Mouse (Mus musculus): ENCODE data around the gene Rbms1. TPM values are rescaled to one million over a fixed set of nuclear protein-coding genes. Genes with fewer than 3 reads are reported as not detected.
A peak's percentile ranks its signal among the peaks of the same experiment; 100 is the strongest.

Rbms1 gene
- total RNA-seq, 2 experiments from 2014 or later: 36.3 to 42.7 TPM

- no peak for DNase-seq
These were observed 83.7 kb downstream of the Rbms1 start for GRCm38 (mm10) chr2:60879141-60879818.

- DNase-seq: peak; percentile 45 to 52
These were observed 85.2 kb downstream of the Rbms1 start for GRCm38 (mm10) chr2:60877543-60878386.

- DNase-seq: no peak
These were observed 86.1 kb downstream of the Rbms1 start for GRCm38 (mm10) chr2:60876891-60877290.

- DNase-seq: peak in 1 of 2 experiments; percentile 45
These were observed 90.7 kb downstream of the Rbms1 start for GRCm38 (mm10) chr2:60872095-60872811.

GRCm38 (mm10) chr2:60871001-60871400, 92.0 kb downstream of the Rbms1 start:
- DNase-seq: no peak

GRCm38 (mm10) chr2:60870450-60870849, 92.5 kb downstream of the Rbms1 start:
- DNase-seq: no peak

GRCm38 (mm10) chr2:60869001-60869743, 93.8 kb downstream of the Rbms1 start:
- no peak for DNase-seq

GRCm38 (mm10) chr2:60868060-60868662, 94.8 kb downstream of the Rbms1 start:
- no peak for DNase-seq

GRCm38 (mm10) chr2:60867304-60867703, 95.7 kb downstream of the Rbms1 start:
- no peak for DNase-seq

GRCm38 (mm10) chr2:60865869-60866268, 97.1 kb downstream of the Rbms1 start:
- no peak for DNase-seq

GRCm38 (mm10) chr2:60864977-60865376, 98.0 kb downstream of the Rbms1 start:
- DNase-seq: peak in 1 of 2 experiments; percentile 38

- DNase-seq: no peak
These were observed 98.7 kb downstream of the Rbms1 start for GRCm38 (mm10) chr2:60864256-60864795.

GRCm38 (mm10) chr2:60863827-60864226, 99.2 kb downstream of the Rbms1 start:
- DNase-seq: peak; percentile 70 to 71

GRCm38 (mm10) chr2:60862913-60863711, 99.9 kb downstream of the Rbms1 start:
- DNase-seq: no peak

- DNase-seq: no peak
These were observed 104.9 kb downstream of the Rbms1 start for GRCm38 (mm10) chr2:60858116-60858515.

- no peak for DNase-seq
These were observed 106.9 kb downstream of the Rbms1 start for GRCm38 (mm10) chr2:60856097-60856496.

GRCm38 (mm10) chr2:60855006-60855405, 108.0 kb downstream of the Rbms1 start:
- DNase-seq: peak; percentile 85 to 94

- no peak for DNase-seq
These were observed 111.1 kb downstream of the Rbms1 start for GRCm38 (mm10) chr2:60851898-60852297.

- no peak for DNase-seq
These were observed 111.8 kb downstream of the Rbms1 start for GRCm38 (mm10) chr2:60851057-60851718.

GRCm38 (mm10) chr2:60848478-60848877, 114.5 kb downstream of the Rbms1 start:
- DNase-seq: no peak
